ENCODE assay signal across 17 mouse cellular contexts in the genomic region with DNA sequence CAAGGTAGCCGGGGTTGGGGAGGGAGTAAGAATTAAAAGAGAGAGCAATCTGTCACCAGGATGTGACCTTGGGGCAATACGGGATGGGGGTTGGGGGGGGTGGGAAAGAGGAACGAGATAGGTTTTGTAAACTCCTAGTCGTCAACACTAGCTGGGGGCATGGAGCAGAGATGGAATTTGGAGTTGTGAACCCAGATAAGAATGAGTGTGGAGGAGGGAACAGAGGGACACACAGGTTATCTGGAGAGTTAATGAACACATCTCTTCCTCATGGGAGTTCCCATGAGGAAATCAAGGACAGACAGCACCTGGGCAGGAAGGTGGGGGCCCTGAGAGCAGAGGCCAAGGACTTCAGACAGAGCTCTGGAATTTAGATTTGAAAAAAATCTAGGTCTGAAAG. TPM values are rescaled to one million over a fixed set of nuclear protein-coding genes. Genes with fewer than 3 reads are reported as not detected.
"Had no signal": no experiment of that assay in that cellular context is flagged by ENCODE, and none has a peak within 500 bp of the region (broad histone marks: within the 10 kb centered on the region; RNA-seq: fewer than 3 reads in every experiment).

No protein-coding gene starts in this region.

- H3K4me2 ChIP-seq: limb, embryonic 15.5 days; lung, embryonic 15.5 days; midbrain, embryonic 11.5 days; neural tube, embryonic 13.5 days had no signal

- H3K9ac ChIP-seq: limb, embryonic 15.5 days; lung, embryonic 15.5 days; neural tube, embryonic 13.5 days had no signal

- H3K36me3 ChIP-seq: limb, embryonic 15.5 days; lung, embryonic 15.5 days; neural tube, embryonic 13.5 days had no signal

- H3K4me1 ChIP-seq: limb, embryonic 15.5 days; lung, embryonic 15.5 days; megakaryocyte, embryonic 14.5 days; neural tube, embryonic 13.5 days had no signal

- H3K27me3 ChIP-seq: limb, embryonic 15.5 days; lung, embryonic 15.5 days; megakaryocyte, embryonic 14.5 days; neural tube, embryonic 13.5 days had no signal

- H3K4me3 ChIP-seq: layer of hippocampus, adult 2 months; limb, embryonic 15.5 days; lung, embryonic 15.5 days; megakaryocyte, embryonic 14.5 days; neural tube, embryonic 13.5 days had no signal

- ATAC-seq: hindbrain, postnatal 0 days; midbrain, embryonic 16.5 days had no signal

- H3K9me3 ChIP-seq: limb, embryonic 15.5 days; lung, embryonic 15.5 days; neural tube, embryonic 13.5 days had no signal

- H3K27ac ChIP-seq: hindbrain, postnatal 0 days; layer of hippocampus, adult 2 months; limb, embryonic 15.5 days; lung, embryonic 15.5 days; macrophage; neural tube, embryonic 13.5 days had no signal

- DNase-seq: lung, postnatal 14 days; retina, postnatal 1 day; right cerebral cortex, postnatal 4 days; thymus, postnatal 4 days had no signal

RNA-seq across cellular contexts. Expression of gene Serpina1f, which starts 10.8 kb away (rescaled TPM):
- polyA plus RNA-seq: hindbrain, postnatal 0 days; kidney, embryonic 16.5 days; limb, embryonic 11.5 days; limb, embryonic 15.5 days; lung, embryonic 15.5 days; macrophage; midbrain, embryonic 11.5 days; midbrain, embryonic 16.5 days; neural tube, embryonic 13.5 days; stomach, embryonic 16.5 days had no signal

RNA-seq across cellular contexts. Expression of gene Serpina16, which starts 30.2 kb away (rescaled TPM):
- polyA plus RNA-seq: hindbrain, postnatal 0 days; kidney, embryonic 16.5 days; limb, embryonic 11.5 days; limb, embryonic 15.5 days; lung, embryonic 15.5 days; macrophage; midbrain, embryonic 11.5 days; midbrain, embryonic 16.5 days; neural tube, embryonic 13.5 days; spleen, adult 2 months had no signal

RNA-seq across cellular contexts. Expression of gene Serpina6, which starts 49.1 kb away (rescaled TPM):
- polyA plus RNA-seq: hindbrain, postnatal 0 days; macrophage; midbrain, embryonic 11.5 days; midbrain, embryonic 16.5 days; spleen, adult 2 months had no signal
